Mouse (Mus musculus): Measurements from ENCODE around the gene Ppm1b. TPM values are rescaled to one million over a fixed set of nuclear protein-coding genes. Genes with fewer than 3 reads are reported as not detected.
A peak's percentile ranks its signal among the peaks of the same experiment; 100 is the strongest.

Ppm1b gene
- total and polyA plus RNA-seq, 2 experiments from 2014 or later: 51.9 to 54.7 TPM

GRCm38 (mm10) chr17:85063560-85063959, 107.0 kb downstream of the Ppm1b start:
- Histone ChIP-seq H3K27ac (ENCODE audit: low read depth, low read length) (no peak overlapping the region), H3K9me3 (ENCODE audit: low read length) (no peaks in the 10 kb centered on the region), H3K9ac (replicated peaks; ENCODE audit: low read length, poor library complexity, severe bottlenecking) (no peak overlapping the region), H3K4me2 (ENCODE audit: low read depth, low read length, poor library complexity, severe bottlenecking) (no peak overlapping the region), H3K4me3 (ENCODE audit: low read depth, low read length) (no peak overlapping the region), H3K27me3 (ENCODE audit: insufficient read depth, low read length) (no peaks in the 10 kb centered on the region), H3K36me3 (ENCODE audit: insufficient read depth, low read length) (peaks cover 36% of the 10 kb centered on the region), H3K4me1 (ENCODE audit: insufficient read depth, low read length) (no peaks in the 10 kb centered on the region)
- WGBS: 89% methylated on average over 7 of the region's 7 CpGs
- DNase-seq (ENCODE audit: low spot score) (no peak), ATAC-seq (ENCODE audit: low FRiP score) (no peak)
- no peak for TF ChIP-seq CTCF (IDR thresholded peaks at IDR 0.05)

- no peaks in the 10 kb centered on the region for H3K27me3 ChIP-seq (ENCODE audit: insufficient read depth, low read length)
- no peak overlapping the region for H3K9ac ChIP-seq (replicated peaks; ENCODE audit: low read length, poor library complexity, severe bottlenecking)
- no peak overlapping the region for H3K27ac ChIP-seq (ENCODE audit: low read depth, low read length)
- no peak for DNase-seq (ENCODE audit: low spot score)
- no peak overlapping the region for H3K4me3 ChIP-seq (ENCODE audit: low read depth, low read length)
- no peaks in the 10 kb centered on the region for H3K9me3 ChIP-seq (ENCODE audit: low read length)
- no peak overlapping the region for H3K4me2 ChIP-seq (ENCODE audit: low read depth, low read length, poor library complexity, severe bottlenecking)
- H3K4me1 ChIP-seq (ENCODE audit: insufficient read depth, low read length): no peaks in the 10 kb centered on the region
- no peak for ATAC-seq (ENCODE audit: low FRiP score)
- WGBS: 87% methylated on average over 7 of the region's 7 CpGs
- no peak for TF ChIP-seq CTCF (IDR thresholded peaks at IDR 0.05)
- peaks cover 67% of the 10 kb centered on the region for H3K36me3 ChIP-seq (ENCODE audit: insufficient read depth, low read length)
These were observed 110.8 kb downstream of the Ppm1b start for GRCm38 (mm10) chr17:85067331-85067730.

- Histone ChIP-seq H3K27me3 (ENCODE audit: insufficient read depth, low read length) (no peaks in the 10 kb centered on the region), H3K27ac (ENCODE audit: low read depth, low read length) (no peak overlapping the region), H3K4me2 (ENCODE audit: low read depth, low read length, poor library complexity, severe bottlenecking) (no peak overlapping the region), H3K4me3 (ENCODE audit: low read depth, low read length) (no peak overlapping the region), H3K36me3 (ENCODE audit: insufficient read depth, low read length) (peaks cover 53% of the 10 kb centered on the region), H3K9ac (replicated peaks; ENCODE audit: low read length, poor library complexity, severe bottlenecking) (no peak overlapping the region), H3K9me3 (ENCODE audit: low read length) (no peaks in the 10 kb centered on the region), H3K4me1 (ENCODE audit: insufficient read depth, low read length) (no peaks in the 10 kb centered on the region)
- 90% methylated on average over 6 of the region's 6 CpGs for WGBS
- TF ChIP-seq CTCF (IDR thresholded peaks at IDR 0.05): no peak
- no peak for ATAC-seq (ENCODE audit: low FRiP score)
- no peak for DNase-seq (ENCODE audit: low spot score)
These were observed 114.1 kb downstream of the Ppm1b start for GRCm38 (mm10) chr17:85070658-85071057.

- no peaks in the 10 kb centered on the region for H3K27me3 ChIP-seq (ENCODE audit: insufficient read depth, low read length)
- no peak for DNase-seq (ENCODE audit: low spot score)
- H3K4me3 ChIP-seq (ENCODE audit: low read depth, low read length): no peak overlapping the region
- no peak overlapping the region for H3K4me2 ChIP-seq (ENCODE audit: low read depth, low read length, poor library complexity, severe bottlenecking)
- WGBS: 93% methylated on average over 8 of the region's 8 CpGs
- TF ChIP-seq CTCF (IDR thresholded peaks at IDR 0.05): peak; percentile 55
- ATAC-seq (ENCODE audit: low FRiP score): no peak
- H3K9ac ChIP-seq (replicated peaks; ENCODE audit: low read length, poor library complexity, severe bottlenecking): no peak overlapping the region
- no peaks in the 10 kb centered on the region for H3K9me3 ChIP-seq (ENCODE audit: low read length)
- H3K27ac ChIP-seq (ENCODE audit: low read depth, low read length): no peak overlapping the region
- H3K4me1 ChIP-seq (ENCODE audit: insufficient read depth, low read length): no peaks in the 10 kb centered on the region
- H3K36me3 ChIP-seq (ENCODE audit: insufficient read depth, low read length): peaks cover 53% of the 10 kb centered on the region
These were observed 114.7 kb downstream of the Ppm1b start for GRCm38 (mm10) chr17:85071088-85071775.

DNA sequence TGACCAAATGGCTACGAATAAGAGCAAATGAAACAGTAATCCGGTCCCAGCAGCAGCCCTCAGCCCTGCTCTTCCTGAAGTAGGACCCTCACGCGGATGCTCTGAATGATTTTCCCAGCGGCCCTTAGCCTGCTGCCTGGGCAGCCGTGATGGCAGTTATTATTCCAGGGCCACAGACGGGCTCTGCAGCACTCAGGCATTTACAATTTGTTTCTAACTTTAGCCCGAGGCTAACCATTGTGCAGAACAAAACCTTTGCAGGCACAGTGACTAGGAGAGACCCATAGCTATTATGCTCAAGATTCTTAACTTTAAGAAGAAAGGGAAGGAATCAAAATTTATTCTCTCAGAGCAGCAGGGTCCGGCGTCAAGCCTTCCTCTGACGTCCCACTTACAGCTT, 115.8 kb downstream of the Ppm1b start:
- TF ChIP-seq CTCF (IDR thresholded peaks at IDR 0.05): no peak
- H3K4me3 ChIP-seq (ENCODE audit: low read depth, low read length): no peak overlapping the region
- 21% methylated on average over 11 of the region's 11 CpGs for WGBS
- peaks cover 53% of the 10 kb centered on the region for H3K36me3 ChIP-seq (ENCODE audit: insufficient read depth, low read length)
- no peak overlapping the region for H3K9ac ChIP-seq (replicated peaks; ENCODE audit: low read length, poor library complexity, severe bottlenecking)
- H3K4me1 ChIP-seq (ENCODE audit: insufficient read depth, low read length): no peaks in the 10 kb centered on the region
- H3K27ac ChIP-seq (ENCODE audit: low read depth, low read length): no peak overlapping the region
- no peak overlapping the region for H3K4me2 ChIP-seq (ENCODE audit: low read depth, low read length, poor library complexity, severe bottlenecking)
- no peak for DNase-seq (ENCODE audit: low spot score)
- H3K27me3 ChIP-seq (ENCODE audit: insufficient read depth, low read length): no peaks in the 10 kb centered on the region
- ATAC-seq (ENCODE audit: low FRiP score): no peak
- no peaks in the 10 kb centered on the region for H3K9me3 ChIP-seq (ENCODE audit: low read length)

GRCm38 (mm10) chr17:85073214-85073613, 116.7 kb downstream of the Ppm1b start:
- no peak for TF ChIP-seq CTCF (IDR thresholded peaks at IDR 0.05)
- ATAC-seq (ENCODE audit: low FRiP score): no peak
- Histone ChIP-seq H3K9ac (replicated peaks; ENCODE audit: low read length, poor library complexity, severe bottlenecking) (no peak overlapping the region), H3K4me2 (ENCODE audit: low read depth, low read length, poor library complexity, severe bottlenecking) (no peak overlapping the region), H3K4me3 (ENCODE audit: low read depth, low read length) (no peak overlapping the region), H3K27ac (ENCODE audit: low read depth, low read length) (no peak overlapping the region), H3K36me3 (ENCODE audit: insufficient read depth, low read length) (peaks cover 56% of the 10 kb centered on the region), H3K9me3 (ENCODE audit: low read length) (no peaks in the 10 kb centered on the region), H3K27me3 (ENCODE audit: insufficient read depth, low read length) (no peaks in the 10 kb centered on the region), H3K4me1 (ENCODE audit: insufficient read depth, low read length) (no peaks in the 10 kb centered on the region)
- WGBS: 49% methylated on average over 7 of the region's 7 CpGs
- no peak for DNase-seq (ENCODE audit: low spot score)

Other genes starting within 250 kb of the Ppm1b start
- 53.5 and 68.0 TPM in 2 replicates for gene Lrpprc, start 166.0 kb upstream of the Ppm1b start, total RNA-seq (2014; rRNA removed)
- gene Lrpprc, start 166.0 kb upstream of the Ppm1b start, polyA plus RNA-seq (2015; fragmentation: Nextera tagmentation; extraction: Ambion mirVana): 39.1 and 41.3 TPM in 2 replicates
- 0.27 and 0.76 TPM in 2 replicates for gene Slc3a1, start 71.6 kb downstream of the Ppm1b start, total RNA-seq (2014; rRNA removed)
- gene Slc3a1, start 71.6 kb downstream of the Ppm1b start, polyA plus RNA-seq (2015; fragmentation: Nextera tagmentation; extraction: Ambion mirVana): 0.14 and 0.16 TPM in 2 replicates
- 111 and 149 TPM in 2 replicates for gene Prepl, start 133.5 kb downstream of the Ppm1b start, total RNA-seq (2014; rRNA removed)
- gene Prepl, start 133.5 kb downstream of the Ppm1b start, polyA plus RNA-seq (2015; fragmentation: Nextera tagmentation; extraction: Ambion mirVana): 150 and 151 TPM in 2 replicates
- gene Camkmt, start 133.8 kb downstream of the Ppm1b start, total RNA-seq (2014; rRNA removed): 6.1 and 12.6 TPM in 2 replicates
- 21.4 and 21.5 TPM in 2 replicates for gene Camkmt, start 133.8 kb downstream of the Ppm1b start, polyA plus RNA-seq (2015; fragmentation: Nextera tagmentation; extraction: Ambion mirVana)

All from midbrain, postnatal 0 days (tissue).